Mouse (Mus musculus): ENCODE results near the gene Plekhm2. TPM values are rescaled to one million over a fixed set of nuclear protein-coding genes. Genes with fewer than 3 reads are reported as not detected.
A peak's percentile ranks its signal among the peaks of the same experiment; 100 is the strongest.

Plekhm2 gene
- polyA plus RNA-seq, 1 experiment, result 24.5 TPM

- 77% methylated on average over 4 of the region's 4 CpGs for WGBS
- Histone ChIP-seq H3K4me1 (ENCODE audit: control insufficient read depth, insufficient read depth, low read length) (peaks cover 3% of the 10 kb centered on the region; the same call in 1 of the 2 replicates), H3K4me3 (replicated peaks; ENCODE audit: control insufficient read depth, low read depth, low read length) (no peak overlapping the region), H3K27ac (ENCODE audit: control insufficient read depth, insufficient read depth, low read depth, low read length, poor library complexity) (no peak overlapping the region)
- no peak for TF ChIP-seq POLR2A (IDR thresholded peaks at IDR 0.05; ENCODE audit: borderline replicate concordance, control insufficient read depth, low read depth, low read length)
- peak; percentile 29; the same call in 1 of the 2 replicates for TF ChIP-seq CTCF (IDR thresholded peaks at IDR 0.05; ENCODE audit: control insufficient read depth, insufficient read depth, low read length)
Measured at GRCm38 (mm10) chr4:141659739-141660138, 5.0 kb downstream of the Plekhm2 start.

GRCm38 (mm10) chr4:141658846-141659484 lies 5.7 kb downstream of the Plekhm2 start:
- no peak overlapping the region for H3K27ac ChIP-seq (ENCODE audit: control insufficient read depth, insufficient read depth, low read depth, low read length, poor library complexity)
- H3K4me1 ChIP-seq (ENCODE audit: control insufficient read depth, insufficient read depth, low read length), result peaks cover 3% of the 10 kb centered on the region; the same call in 1 of the 2 replicates
- TF ChIP-seq POLR2A (IDR thresholded peaks at IDR 0.05; ENCODE audit: borderline replicate concordance, control insufficient read depth, low read depth, low read length) (no peak), CTCF (IDR thresholded peaks at IDR 0.05; ENCODE audit: control insufficient read depth, insufficient read depth, low read length) (no peak)
- no peak overlapping the region for H3K4me3 ChIP-seq (replicated peaks; ENCODE audit: control insufficient read depth, low read depth, low read length)
- WGBS, result 72% methylated on average over 6 of the region's 6 CpGs

- WGBS, result 89% methylated on average over 8 of the region's 8 CpGs
- Histone ChIP-seq H3K4me1 (ENCODE audit: control insufficient read depth, insufficient read depth, low read length) (peaks cover 1% of the 10 kb centered on the region; the same call in 1 of the 2 replicates), H3K27ac (ENCODE audit: control insufficient read depth, insufficient read depth, low read depth, low read length, poor library complexity) (no peak overlapping the region), H3K4me3 (replicated peaks; ENCODE audit: control insufficient read depth, low read depth, low read length) (no peak overlapping the region)
- TF ChIP-seq POLR2A (IDR thresholded peaks at IDR 0.05; ENCODE audit: borderline replicate concordance, control insufficient read depth, low read depth, low read length) (no peak), CTCF (IDR thresholded peaks at IDR 0.05; ENCODE audit: control insufficient read depth, insufficient read depth, low read length) (no peak)
Measured at GRCm38 (mm10) chr4:141656932-141657331, 7.8 kb downstream of the Plekhm2 start.

- TF ChIP-seq POLR2A (IDR thresholded peaks at IDR 0.05; ENCODE audit: borderline replicate concordance, control insufficient read depth, low read depth, low read length) (no peak), CTCF (IDR thresholded peaks at IDR 0.05; ENCODE audit: control insufficient read depth, insufficient read depth, low read length) (no peak)
- H3K4me1 ChIP-seq (ENCODE audit: control insufficient read depth, insufficient read depth, low read length), result peaks cover 1% of the 10 kb centered on the region; the same call in 1 of the 2 replicates
- 31% methylated on average over 12 of the region's 12 CpGs for WGBS
- no peak overlapping the region for H3K4me3 ChIP-seq (replicated peaks; ENCODE audit: control insufficient read depth, low read depth, low read length)
- peak overlapping the region; percentile 36; the same call in 1 of the 2 replicates for H3K27ac ChIP-seq (ENCODE audit: control insufficient read depth, insufficient read depth, low read depth, low read length, poor library complexity)
Measured at GRCm38 (mm10) chr4:141655908-141656608, 8.6 kb downstream of the Plekhm2 start.

GRCm38 (mm10) chr4:141654509-141654908 lies 10.2 kb downstream of the Plekhm2 start:
- WGBS, result 81% methylated on average over 6 of the region's 6 CpGs
- TF ChIP-seq POLR2A (IDR thresholded peaks at IDR 0.05; ENCODE audit: borderline replicate concordance, control insufficient read depth, low read depth, low read length) (no peak), CTCF (IDR thresholded peaks at IDR 0.05; ENCODE audit: control insufficient read depth, insufficient read depth, low read length) (no peak)
- no peak overlapping the region for H3K4me3 ChIP-seq (replicated peaks; ENCODE audit: control insufficient read depth, low read depth, low read length)
- H3K4me1 ChIP-seq (ENCODE audit: control insufficient read depth, insufficient read depth, low read length), result peaks cover 1% of the 10 kb centered on the region; the same call in 1 of the 2 replicates
- no peak overlapping the region for H3K27ac ChIP-seq (ENCODE audit: control insufficient read depth, insufficient read depth, low read depth, low read length, poor library complexity)

GRCm38 (mm10) chr4:141653813-141654212 lies 10.9 kb downstream of the Plekhm2 start:
- Histone ChIP-seq H3K27ac (ENCODE audit: control insufficient read depth, insufficient read depth, low read depth, low read length, poor library complexity) (no peak overlapping the region), H3K4me1 (ENCODE audit: control insufficient read depth, insufficient read depth, low read length) (peaks cover 1% of the 10 kb centered on the region; the same call in 1 of the 2 replicates), H3K4me3 (replicated peaks; ENCODE audit: control insufficient read depth, low read depth, low read length) (no peak overlapping the region)
- TF ChIP-seq POLR2A (IDR thresholded peaks at IDR 0.05; ENCODE audit: borderline replicate concordance, control insufficient read depth, low read depth, low read length), result no peak
- no peak for TF ChIP-seq CTCF (IDR thresholded peaks at IDR 0.05; ENCODE audit: control insufficient read depth, insufficient read depth, low read length)
- WGBS, result 83% methylated on average over 13 of the region's 13 CpGs

GRCm38 (mm10) chr4:141653044-141653443 lies 11.7 kb downstream of the Plekhm2 start:
- 37% methylated on average over 8 of the region's 8 CpGs for WGBS
- peaks cover 1% of the 10 kb centered on the region; the same call in 1 of the 2 replicates for H3K4me1 ChIP-seq (ENCODE audit: control insufficient read depth, insufficient read depth, low read length)
- H3K27ac ChIP-seq (ENCODE audit: control insufficient read depth, insufficient read depth, low read depth, low read length, poor library complexity), result no peak overlapping the region
- no peak overlapping the region for H3K4me3 ChIP-seq (replicated peaks; ENCODE audit: control insufficient read depth, low read depth, low read length)
- TF ChIP-seq POLR2A (IDR thresholded peaks at IDR 0.05; ENCODE audit: borderline replicate concordance, control insufficient read depth, low read depth, low read length), result no peak
- TF ChIP-seq CTCF (IDR thresholded peaks at IDR 0.05; ENCODE audit: control insufficient read depth, insufficient read depth, low read length), result no peak

- H3K27ac ChIP-seq (ENCODE audit: control insufficient read depth, insufficient read depth, low read depth, low read length, poor library complexity), result no peak overlapping the region
- peaks cover 1% of the 10 kb centered on the region; the same call in 1 of the 2 replicates for H3K4me1 ChIP-seq (ENCODE audit: control insufficient read depth, insufficient read depth, low read length)
- H3K4me3 ChIP-seq (replicated peaks; ENCODE audit: control insufficient read depth, low read depth, low read length), result no peak overlapping the region
- TF ChIP-seq POLR2A (IDR thresholded peaks at IDR 0.05; ENCODE audit: borderline replicate concordance, control insufficient read depth, low read depth, low read length), result no peak
- no peak for TF ChIP-seq CTCF (IDR thresholded peaks at IDR 0.05; ENCODE audit: control insufficient read depth, insufficient read depth, low read length)
- 90% methylated on average over 10 of the region's 10 CpGs for WGBS
Measured at GRCm38 (mm10) chr4:141651944-141652343, 12.8 kb downstream of the Plekhm2 start.
